Mouse (Mus musculus): Measurements from ENCODE around the gene Tex2. TPM values are rescaled to one million over a fixed set of nuclear protein-coding genes. Genes with fewer than 3 reads are reported as not detected.

The Tex2 gene
- polyA plus RNA-seq, 1 experiment: not detected

DNA sequence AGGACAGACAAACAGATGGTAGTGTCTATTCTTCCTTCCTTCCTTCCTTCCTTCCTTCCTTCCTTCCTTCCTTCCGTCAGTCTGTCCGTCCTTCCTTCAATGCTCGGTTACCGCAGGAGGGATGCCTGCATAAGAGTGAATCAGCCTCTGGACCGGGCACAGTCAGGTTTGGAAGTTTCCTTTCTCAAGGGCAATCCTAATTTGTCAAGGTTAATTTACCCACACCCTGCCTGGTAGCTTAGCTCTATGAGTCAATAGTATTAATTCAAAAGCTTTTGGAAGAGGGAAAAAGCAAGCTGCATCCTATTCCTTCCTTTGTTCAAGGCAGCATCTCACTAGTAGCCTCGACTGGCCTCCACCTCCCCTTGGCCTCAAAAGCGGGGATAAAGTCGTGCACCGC, 38.8 kb downstream of the Tex2 start:
- TF ChIP-seq CTCF (IDR thresholded peaks at IDR 0.05; ENCODE audit: insufficient read depth, low read depth, low read length) (no peak), POLR2A (IDR thresholded peaks at IDR 0.05; ENCODE audit: insufficient read depth, low read depth, low read length) (no peak)
- Histone ChIP-seq H3K4me1 (ENCODE audit: control insufficient read depth, insufficient read depth, low read length) (peaks cover 40% of the 10 kb centered on the region), H3K27ac (ENCODE audit: insufficient read depth, low read depth, low read length) (no peak overlapping the region), H3K4me3 (ENCODE audit: insufficient read depth, low read depth, low read length) (no peak overlapping the region)
- WGBS: 84% methylated on average over 9 of the region's 9 CpGs

- Histone ChIP-seq H3K27ac (ENCODE audit: insufficient read depth, low read depth, low read length) (no peak overlapping the region), H3K4me3 (ENCODE audit: insufficient read depth, low read depth, low read length) (no peak overlapping the region), H3K4me1 (ENCODE audit: control insufficient read depth, insufficient read depth, low read length) (peaks cover 42% of the 10 kb centered on the region)
- TF ChIP-seq POLR2A (IDR thresholded peaks at IDR 0.05; ENCODE audit: insufficient read depth, low read depth, low read length) (no peak), CTCF (IDR thresholded peaks at IDR 0.05; ENCODE audit: insufficient read depth, low read depth, low read length) (no peak)
- 78% methylated on average over 9 of the region's 9 CpGs for WGBS
Measured at GRCm38 (mm10) chr11:106573476-106574240, 39.6 kb downstream of the Tex2 start.

DNA sequence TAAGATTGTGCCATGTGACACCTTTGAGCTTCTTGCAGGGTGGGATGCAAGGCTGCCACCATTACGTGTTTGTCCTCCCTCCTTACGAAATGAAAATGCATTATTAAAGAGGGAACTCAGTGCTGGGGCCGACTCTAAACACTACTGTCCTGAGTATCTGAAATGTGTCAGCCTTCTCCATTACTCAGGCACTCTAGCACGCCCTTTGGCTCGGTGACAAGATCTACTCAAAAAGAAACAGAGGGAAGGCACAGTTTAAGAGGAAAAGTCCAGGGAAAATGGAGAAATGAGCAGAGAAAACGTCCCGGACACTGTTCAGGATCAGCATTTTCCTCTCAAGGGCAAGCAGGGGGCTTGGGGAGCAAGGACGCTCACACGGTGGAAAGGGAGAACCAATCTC, 40.3 kb downstream of the Tex2 start:
- Histone ChIP-seq H3K4me3 (ENCODE audit: insufficient read depth, low read depth, low read length) (no peak overlapping the region), H3K4me1 (ENCODE audit: control insufficient read depth, insufficient read depth, low read length) (peaks cover 47% of the 10 kb centered on the region), H3K27ac (ENCODE audit: insufficient read depth, low read depth, low read length) (no peak overlapping the region; the same call in 1 of the 2 replicates)
- WGBS: 47% methylated on average over 9 of the region's 9 CpGs
- TF ChIP-seq POLR2A (IDR thresholded peaks at IDR 0.05; ENCODE audit: insufficient read depth, low read depth, low read length) (no peak), CTCF (IDR thresholded peaks at IDR 0.05; ENCODE audit: insufficient read depth, low read depth, low read length) (no peak)

- 48% methylated on average over 15 of the region's 15 CpGs for WGBS
- no peak for TF ChIP-seq POLR2A (IDR thresholded peaks at IDR 0.05; ENCODE audit: insufficient read depth, low read depth, low read length)
- no peak for TF ChIP-seq CTCF (IDR thresholded peaks at IDR 0.05; ENCODE audit: insufficient read depth, low read depth, low read length)
- Histone ChIP-seq H3K4me1 (ENCODE audit: control insufficient read depth, insufficient read depth, low read length) (peaks cover 48% of the 10 kb centered on the region), H3K4me3 (ENCODE audit: insufficient read depth, low read depth, low read length) (no peak overlapping the region), H3K27ac (ENCODE audit: insufficient read depth, low read depth, low read length) (peak overlapping the region; percentile 37; the same call in 1 of the 2 replicates)
Measured at GRCm38 (mm10) chr11:106572020-106572782, 41.0 kb downstream of the Tex2 start.

GRCm38 (mm10) chr11:106571026-106571983, 41.9 kb downstream of the Tex2 start:
- 78% methylated on average over 11 of the region's 11 CpGs for WGBS
- H3K4me3 ChIP-seq (ENCODE audit: insufficient read depth, low read depth, low read length): no peak overlapping the region

DNA sequence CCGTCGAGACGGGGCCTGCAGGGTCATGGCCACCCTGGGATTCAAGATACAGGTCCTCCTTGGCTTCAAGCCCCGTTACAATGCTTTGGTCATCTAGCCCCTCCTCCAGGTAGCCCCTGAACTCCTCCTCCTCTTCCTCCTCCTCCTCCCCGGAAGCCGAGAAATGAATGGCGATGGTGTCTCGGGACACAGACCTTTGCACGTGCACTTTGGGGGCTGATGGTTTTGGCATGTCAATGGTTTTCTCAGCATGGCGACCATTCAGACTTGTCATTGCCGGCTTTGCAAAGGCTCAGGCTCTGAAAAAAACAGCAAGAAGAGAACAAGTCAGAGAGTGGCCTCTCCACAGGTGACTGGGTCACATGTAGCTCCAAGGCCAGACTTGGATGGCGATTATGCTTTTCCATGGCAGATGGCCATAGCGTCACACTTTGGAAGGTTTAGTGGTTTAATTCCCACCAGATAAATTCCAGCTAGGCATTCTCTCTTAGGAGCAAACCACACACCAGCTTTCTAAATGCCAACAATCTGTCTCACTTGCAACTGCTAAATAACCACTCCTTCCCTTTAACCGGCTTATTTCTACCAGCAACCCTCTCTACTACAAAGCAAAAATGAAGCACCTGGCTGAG, 44.8 kb downstream of the Tex2 start:
- Histone ChIP-seq H3K4me3 (ENCODE audit: insufficient read depth, low read depth, low read length) (no peak overlapping the region), H3K27ac (ENCODE audit: insufficient read depth, low read depth, low read length) (no peak overlapping the region), H3K4me1 (ENCODE audit: control insufficient read depth, insufficient read depth, low read length) (peaks cover 50% of the 10 kb centered on the region)
- 67% methylated on average over 14 of the region's 14 CpGs for WGBS
- TF ChIP-seq POLR2A (IDR thresholded peaks at IDR 0.05; ENCODE audit: insufficient read depth, low read depth, low read length): no peak
- no peak for TF ChIP-seq CTCF (IDR thresholded peaks at IDR 0.05; ENCODE audit: insufficient read depth, low read depth, low read length)

More at GRCm38 (mm10) chr11:106571026-106571983, 41.9 kb downstream of the Tex2 start:
- TF ChIP-seq POLR2A (IDR thresholded peaks at IDR 0.05; ENCODE audit: insufficient read depth, low read depth, low read length) (no peak), CTCF (IDR thresholded peaks at IDR 0.05; ENCODE audit: insufficient read depth, low read depth, low read length) (no peak)
- Histone ChIP-seq H3K4me1 (ENCODE audit: control insufficient read depth, insufficient read depth, low read length) (peaks cover 48% of the 10 kb centered on the region), H3K27ac (ENCODE audit: insufficient read depth, low read depth, low read length) (peak overlapping the region; percentile 37; the same call in 1 of the 2 replicates)

DNA sequence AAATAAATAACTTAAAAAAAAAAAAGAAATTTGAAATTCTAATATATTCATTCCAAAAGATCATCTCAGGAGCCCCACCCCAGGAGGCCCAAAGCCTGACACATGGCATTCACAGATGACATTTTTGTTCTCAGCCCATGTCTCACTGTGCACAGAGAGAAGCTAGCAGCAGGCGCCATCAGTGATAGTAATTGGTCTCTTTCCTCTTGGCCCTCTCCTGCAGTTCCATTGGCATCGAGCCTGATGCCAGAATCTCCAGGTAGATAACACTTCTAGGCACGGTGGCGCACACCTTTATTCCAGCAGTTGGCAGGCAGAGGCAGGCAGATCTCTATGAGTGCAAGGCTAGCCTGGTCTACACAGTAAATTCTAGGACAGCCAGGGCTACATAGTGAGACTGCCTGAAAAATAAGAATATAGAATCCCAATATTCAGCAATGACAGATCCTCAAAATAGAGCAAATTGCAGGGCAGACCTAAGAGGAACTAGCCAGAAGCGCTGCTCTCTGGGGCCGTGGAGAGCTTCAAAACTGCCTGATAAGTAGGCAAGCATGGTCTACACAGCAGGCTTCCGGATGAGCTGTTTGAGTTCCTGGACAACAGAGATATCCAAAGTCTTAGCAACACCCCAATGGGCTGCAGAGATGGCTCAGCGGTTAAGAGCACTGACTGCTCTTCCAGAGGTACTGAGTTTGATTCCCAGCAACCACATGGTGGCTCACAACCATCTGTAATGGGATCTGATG, 47.0 kb downstream of the Tex2 start:
- TF ChIP-seq POLR2A (IDR thresholded peaks at IDR 0.05; ENCODE audit: insufficient read depth, low read depth, low read length): no peak
- no peak for TF ChIP-seq CTCF (IDR thresholded peaks at IDR 0.05; ENCODE audit: insufficient read depth, low read depth, low read length)
- H3K4me3 ChIP-seq (ENCODE audit: insufficient read depth, low read depth, low read length): no peak overlapping the region
- 95% methylated on average over 8 of the region's 8 CpGs for WGBS
- peaks cover 35% of the 10 kb centered on the region for H3K4me1 ChIP-seq (ENCODE audit: control insufficient read depth, insufficient read depth, low read length)
- no peak overlapping the region for H3K27ac ChIP-seq (ENCODE audit: insufficient read depth, low read depth, low read length)

Data from olfactory bulb, adult 2 months (tissue).